8 mouse cellular contexts compared by ENCODE assay signal in the genomic region with DNA sequence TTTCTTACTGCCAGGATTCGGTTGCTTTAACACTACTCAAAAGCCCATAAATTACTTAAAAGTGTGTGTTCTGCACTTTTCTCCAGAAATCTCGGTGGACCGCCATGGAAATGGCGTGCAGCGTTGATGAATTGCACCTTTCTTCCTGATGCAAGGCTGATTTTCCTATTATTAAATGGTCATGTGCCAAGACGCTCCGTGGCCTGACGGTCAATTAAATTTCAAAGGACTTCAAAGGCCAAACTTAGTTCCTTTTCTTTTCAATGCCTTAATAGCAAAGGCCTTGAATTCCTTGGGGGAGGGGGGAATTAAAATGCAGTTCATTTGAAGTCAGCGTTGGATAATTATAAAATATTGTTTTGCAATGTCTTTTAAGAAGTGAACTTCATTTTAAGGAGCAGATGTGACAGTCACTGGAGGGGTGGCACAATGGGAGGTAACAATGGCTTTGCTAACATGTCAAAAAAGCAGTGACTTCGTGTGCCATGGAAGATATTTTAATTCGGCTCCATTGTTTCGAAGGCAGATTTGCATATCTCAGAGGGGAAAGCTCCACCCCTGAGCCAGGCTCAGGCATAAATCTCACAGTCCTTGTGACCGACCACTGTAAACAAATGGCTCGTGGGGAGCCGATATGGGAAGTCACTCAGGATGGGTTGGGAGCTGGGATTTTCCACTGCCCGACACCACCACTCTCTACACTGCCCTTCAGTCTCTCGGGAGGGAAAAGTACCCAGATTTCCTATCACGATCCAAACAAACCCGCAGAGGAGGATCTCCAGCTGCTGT. TPM values are rescaled to one million over a fixed set of nuclear protein-coding genes. Genes with fewer than 3 reads are reported as not detected.
DNase-seq lines count a peak whose midpoint lies in the region; ATAC-seq and TF ChIP-seq lines count a peak whose summit lies in the region.

No protein-coding gene starts in this region.

- H3K9me3 ChIP-seq in heart, embryonic 13.5 days, result no peaks in the 10 kb centered on the region
- no peaks in the 10 kb centered on the region for H3K9me3 ChIP-seq in hindbrain, postnatal 0 days (ENCODE audit: low read length)
- no peaks in the 10 kb centered on the region for H3K9me3 ChIP-seq in midbrain, embryonic 15.5 days

- peak overlapping the region; percentile 59 for H3K4me2 ChIP-seq in heart, embryonic 13.5 days
- H3K4me2 ChIP-seq in hindbrain, postnatal 0 days (ENCODE audit: low read depth, low read length), result no peak overlapping the region
- H3K4me2 ChIP-seq in midbrain, embryonic 15.5 days, result peak overlapping the region; percentile 1; the same call in 1 of the 2 replicates

- H3K27me3 ChIP-seq in heart, embryonic 13.5 days (replicated peaks), result no peaks in the 10 kb centered on the region
- no peaks in the 10 kb centered on the region for H3K27me3 ChIP-seq in hindbrain, postnatal 0 days (ENCODE audit: insufficient read depth, low read length)
- H3K27me3 ChIP-seq in midbrain, embryonic 15.5 days (replicated peaks), result no peaks in the 10 kb centered on the region

- 0 out of 2 replicates have a peak, but pooled peaks have one; percentile 49 for ATAC-seq in heart, embryonic 13.5 days (ENCODE audit: extremely low read depth, insufficient number of reproducible peaks, low FRiP score, low TSS enrichment)
- no peak for ATAC-seq in hindbrain, postnatal 0 days
- peak; percentile 76; the same call in 1 of the 2 replicates for ATAC-seq in midbrain, embryonic 15.5 days (replicated peaks)

- intact Hi-C loops in heart, postnatal 36 days (cut with DNase I), result no loop called here

- no peaks in the 10 kb centered on the region for H3K36me3 ChIP-seq in heart, embryonic 13.5 days
- H3K36me3 ChIP-seq in hindbrain, postnatal 0 days (ENCODE audit: insufficient read depth, low read length), result no peaks in the 10 kb centered on the region
- no peaks in the 10 kb centered on the region for H3K36me3 ChIP-seq in midbrain, embryonic 15.5 days (replicated peaks)

- H3K9ac ChIP-seq in heart, embryonic 13.5 days, result peak overlapping the region; percentile 54
- H3K9ac ChIP-seq in hindbrain, postnatal 0 days (replicated peaks; ENCODE audit: low read length), result no peak overlapping the region
- H3K9ac ChIP-seq in midbrain, embryonic 15.5 days, result no peak overlapping the region

- peak overlapping the region; percentile 27 for H3K4me3 ChIP-seq in heart, embryonic 13.5 days
- H3K4me3 ChIP-seq in hindbrain, postnatal 0 days (ENCODE audit: low read length), result no peak overlapping the region
- H3K4me3 ChIP-seq in midbrain, embryonic 15.5 days, result no peak overlapping the region

- H3K27ac ChIP-seq in heart, embryonic 13.5 days (replicated peaks), result no peak overlapping the region
- no peak overlapping the region for H3K27ac ChIP-seq in hindbrain, postnatal 0 days
- no peak overlapping the region for H3K27ac ChIP-seq in midbrain, embryonic 15.5 days

- H3K4me1 ChIP-seq in heart, embryonic 13.5 days, result peaks cover 9% of the 10 kb centered on the region
- H3K4me1 ChIP-seq in hindbrain, postnatal 0 days (ENCODE audit: insufficient read depth, low read length), result no peaks in the 10 kb centered on the region
- H3K4me1 ChIP-seq in midbrain, embryonic 15.5 days, result peaks cover 9% of the 10 kb centered on the region

- DNase-seq in heart, postnatal 36 days, result no peak
- DNase-seq in adrenal gland, postnatal 25 days, result peak; percentile 39
- peak; percentile 5 for DNase-seq in hindbrain, postnatal 0 days (ENCODE audit: low spot score)
- DNase-seq in frontal cortex, postnatal 10 days (ENCODE audit: low spot score in 2 of 2), result no peak
- DNase-seq in layer of hippocampus, postnatal 14 days (ENCODE audit: low spot score in 2 of 2), result no peak
- DNase-seq in ovary, postnatal 14 days (ENCODE audit: low spot score), result no peak

- TF ChIP-seq CTCF in hindbrain, postnatal 0 days (IDR thresholded peaks at IDR 0.05; ENCODE audit: low read depth), result no peak

- 39% methylated on average over 19 of the region's 19 CpGs for WGBS in heart, embryonic 13.5 days
- 12% methylated on average over 19 of the region's 19 CpGs for WGBS in hindbrain, postnatal 0 days
- WGBS in midbrain, embryonic 15.5 days, result 12% methylated on average over 19 of the region's 19 CpGs

RNA-seq across cellular contexts. Expression of gene Irs2, which starts 27.6 kb away (rescaled TPM):
- polyA plus RNA-seq in heart, embryonic 13.5 days (2015; fragmentation: Nextera tagmentation; extraction: Ambion mirVana), result 3.0 and 3.2 TPM in 2 replicates
- total RNA-seq in heart, postnatal 36 days (2021), result 10 to 100 TPM; 13.2 to 33.5 TPM
- total RNA-seq in adrenal gland, postnatal 25 days (2021), result 22.1 and 23.0 TPM in 2 replicates
- total RNA-seq in hindbrain, postnatal 0 days (2014; rRNA removed), result 42.4 and 53.2 TPM in 2 replicates
- 6.3 and 7.3 TPM in 2 replicates for polyA plus RNA-seq in hindbrain, postnatal 0 days (2015; fragmentation: Nextera tagmentation; extraction: Ambion mirVana)
- 6.8 and 6.9 TPM in 2 replicates for polyA plus RNA-seq in midbrain, embryonic 15.5 days (2015; fragmentation: Nextera tagmentation; extraction: Ambion mirVana)
- 10 to 100 TPM; 59.9 to 65.7 TPM for total RNA-seq in layer of hippocampus, postnatal 14 days (2021)

Comparison
In these comparisons a context has a peak if more than half of its experiments do, and no peak if none do; other contexts are left out.
1. DNase-seq: peak in adrenal gland, postnatal 25 days (single experiment) and hindbrain, postnatal 0 days (single experiment); none in heart, postnatal 36 days (0 of 2), frontal cortex, postnatal 10 days (0 of 2), layer of hippocampus, postnatal 14 days (0 of 2) and ovary, postnatal 14 days (single experiment).